Mouse (Mus musculus): ENCODE data around the gene Vat1l. TPM values are rescaled to one million over a fixed set of nuclear protein-coding genes. Genes with fewer than 3 reads are reported as not detected.
A peak's percentile ranks its signal among the peaks of the same experiment; 100 is the strongest.

The Vat1l gene
- polyA plus RNA-seq, 1 experiment from 2014 or later, result 41.3 TPM

DNA sequence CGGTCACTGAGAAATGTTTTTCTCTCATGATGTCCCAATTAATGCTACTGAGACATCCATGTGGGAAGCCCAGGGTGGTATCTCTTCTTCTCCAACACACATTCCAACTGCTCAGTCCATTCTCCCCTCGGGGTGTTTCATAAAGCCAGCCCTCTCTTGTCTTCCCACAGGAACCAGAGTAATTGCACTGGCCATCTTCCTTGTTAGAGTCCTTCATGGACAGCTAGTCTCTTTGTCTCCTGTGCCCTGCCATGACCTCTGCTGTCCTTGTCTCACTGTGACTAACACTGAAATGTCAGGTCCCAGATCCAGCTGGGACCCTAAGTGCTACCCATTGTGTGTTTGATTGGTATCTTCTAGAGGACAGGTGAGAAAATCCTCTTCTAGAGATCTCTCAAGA is 116.7 kb downstream of the Vat1l start:
- H3K4me3 ChIP-seq (replicated peaks; ENCODE audit: low read length), result no peak overlapping the region
- 87% methylated on average over 2 of the region's 2 CpGs for WGBS
- H3K9me3 ChIP-seq (ENCODE audit: control insufficient read depth, low read length), result 0 out of 2 replicates have a peak, but pooled peaks cover 3% of the 10 kb centered on the region
- H3K27ac ChIP-seq (ENCODE audit: low read length), result no peak overlapping the region
- no peaks in the 10 kb centered on the region for H3K27me3 ChIP-seq (replicated peaks; ENCODE audit: control insufficient read depth, insufficient read depth, low read length)
- H3K4me1 ChIP-seq (replicated peaks; ENCODE audit: control insufficient read depth, insufficient read depth, low read length), result no peaks in the 10 kb centered on the region
- ATAC-seq, result no peak
- 0 out of 2 replicates have a peak, but pooled peaks cover 2% of the 10 kb centered on the region for H3K36me3 ChIP-seq (ENCODE audit: control insufficient read depth, insufficient read depth)
- no peak overlapping the region for H3K4me2 ChIP-seq (ENCODE audit: low read length)
- no peak overlapping the region for H3K9ac ChIP-seq (replicated peaks; ENCODE audit: low read depth, low read length)

DNA sequence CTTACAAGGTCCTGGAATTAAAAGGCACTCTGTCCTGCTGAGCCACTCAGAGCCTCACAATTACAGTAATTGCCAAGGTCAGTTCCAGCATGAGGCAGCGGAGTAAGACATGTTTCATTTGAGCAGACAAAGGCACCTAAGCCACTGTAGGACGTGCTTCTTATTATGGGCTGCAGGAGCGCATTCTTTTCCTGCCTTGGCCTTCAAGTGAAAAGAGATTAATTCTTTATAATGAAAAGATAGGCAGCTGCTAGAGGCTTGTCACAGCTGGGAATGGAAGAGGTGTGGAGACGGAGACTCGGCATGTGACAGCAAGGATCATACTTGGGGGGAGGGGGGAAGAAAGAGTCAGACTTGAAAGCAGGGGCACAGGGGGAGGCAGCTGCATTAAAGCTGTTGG is 126.5 kb downstream of the Vat1l start:
- WGBS, result 5% methylated on average over 5 of the region's 5 CpGs
- H3K36me3 ChIP-seq (ENCODE audit: control insufficient read depth, insufficient read depth), result no peaks in the 10 kb centered on the region; the same call in 1 of the 2 replicates
- no peak overlapping the region for H3K27ac ChIP-seq (ENCODE audit: low read length)

DNA sequence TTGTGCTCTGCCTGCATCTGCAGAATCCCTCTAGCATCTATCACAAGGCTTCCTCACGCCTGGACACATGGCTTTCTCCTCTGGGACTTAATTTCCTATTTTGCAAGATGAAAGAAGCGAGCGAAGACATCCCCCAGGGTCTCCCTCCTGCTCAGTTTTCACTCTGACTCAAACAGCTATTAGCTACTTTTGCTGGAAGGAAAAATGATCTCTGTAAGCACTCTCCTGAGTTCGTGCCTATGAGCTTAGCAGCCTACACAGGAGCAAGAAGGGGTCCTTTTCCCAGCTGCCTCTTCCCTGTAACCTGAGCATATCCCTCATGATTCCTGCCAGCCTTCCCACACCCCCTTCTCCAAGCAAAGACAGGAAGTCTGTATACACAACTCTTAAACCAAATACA is 127.5 kb downstream of the Vat1l start:
- H3K4me2 ChIP-seq (ENCODE audit: low read length), result no peak overlapping the region
- no peaks in the 10 kb centered on the region; the same call in 1 of the 2 replicates for H3K4me1 ChIP-seq (replicated peaks; ENCODE audit: control insufficient read depth, insufficient read depth, low read length)
- no peak overlapping the region for H3K9ac ChIP-seq (replicated peaks; ENCODE audit: low read depth, low read length)
- H3K27ac ChIP-seq (ENCODE audit: low read length), result 0 out of 2 replicates have a peak overlapping the region, but pooled peaks have one; percentile 4
- no peak for ATAC-seq
- no peaks in the 10 kb centered on the region for H3K27me3 ChIP-seq (replicated peaks; ENCODE audit: control insufficient read depth, insufficient read depth, low read length)
- 68% methylated on average over 4 of the region's 4 CpGs for WGBS
- no peaks in the 10 kb centered on the region for H3K9me3 ChIP-seq (ENCODE audit: control insufficient read depth, low read length)
- no peaks in the 10 kb centered on the region; the same call in 1 of the 2 replicates for H3K36me3 ChIP-seq (ENCODE audit: control insufficient read depth, insufficient read depth)
- H3K4me3 ChIP-seq (replicated peaks; ENCODE audit: low read length), result no peak overlapping the region

More for the DNA sequence above, 126.5 kb downstream of the Vat1l start:
- H3K9ac ChIP-seq (replicated peaks; ENCODE audit: low read depth, low read length), result no peak overlapping the region
- no peaks in the 10 kb centered on the region for H3K9me3 ChIP-seq (ENCODE audit: control insufficient read depth, low read length)
- no peaks in the 10 kb centered on the region for H3K27me3 ChIP-seq (replicated peaks; ENCODE audit: control insufficient read depth, insufficient read depth, low read length)
- no peak overlapping the region for H3K4me3 ChIP-seq (replicated peaks; ENCODE audit: low read length)
- ATAC-seq, result no peak; the same call in 1 of the 2 replicates
- no peaks in the 10 kb centered on the region; the same call in 1 of the 2 replicates for H3K4me1 ChIP-seq (replicated peaks; ENCODE audit: control insufficient read depth, insufficient read depth, low read length)
- H3K4me2 ChIP-seq (ENCODE audit: low read length), result no peak overlapping the region

GRCm38 (mm10) chr8:114335721-114336120 is 130.3 kb downstream of the Vat1l start:
- no peaks in the 10 kb centered on the region for H3K36me3 ChIP-seq (ENCODE audit: control insufficient read depth, insufficient read depth)
- H3K9me3 ChIP-seq (ENCODE audit: control insufficient read depth, low read length), result no peaks in the 10 kb centered on the region
- no peak overlapping the region for H3K4me2 ChIP-seq (ENCODE audit: low read length)
- no peaks in the 10 kb centered on the region for H3K27me3 ChIP-seq (replicated peaks; ENCODE audit: control insufficient read depth, insufficient read depth, low read length)
- H3K4me3 ChIP-seq (replicated peaks; ENCODE audit: low read length), result no peak overlapping the region
- no peak overlapping the region for H3K27ac ChIP-seq (ENCODE audit: low read length)
- H3K9ac ChIP-seq (replicated peaks; ENCODE audit: low read depth, low read length), result no peak overlapping the region
- ATAC-seq, result no peak
- no peaks in the 10 kb centered on the region; the same call in 1 of the 2 replicates for H3K4me1 ChIP-seq (replicated peaks; ENCODE audit: control insufficient read depth, insufficient read depth, low read length)
- WGBS, result 68% methylated on average over 8 of the region's 8 CpGs

DNA sequence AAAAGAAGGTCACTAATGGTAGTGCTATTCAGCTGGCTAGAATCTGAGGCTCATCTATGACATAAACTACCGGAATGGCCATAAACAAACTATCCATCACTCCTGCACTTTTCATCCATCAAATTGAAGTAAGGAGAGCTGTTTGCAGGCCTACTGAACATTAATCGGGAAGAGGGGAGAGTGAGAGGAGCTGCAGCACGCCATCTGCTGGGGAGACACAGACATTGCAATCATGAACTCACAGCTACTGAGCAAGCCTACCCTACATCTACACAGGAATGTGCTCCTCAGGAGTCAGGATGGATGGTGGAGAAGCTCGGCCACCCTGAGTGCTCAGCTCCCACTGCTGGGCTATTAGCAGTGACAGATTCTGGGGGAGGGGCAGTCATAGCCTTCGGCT is 136.9 kb downstream of the Vat1l start:
- no peaks in the 10 kb centered on the region for H3K27me3 ChIP-seq (replicated peaks; ENCODE audit: control insufficient read depth, insufficient read depth, low read length)
- no peak overlapping the region for H3K4me2 ChIP-seq (ENCODE audit: low read length)
- H3K27ac ChIP-seq (ENCODE audit: low read length), result no peak overlapping the region
- no peak for ATAC-seq
- 68% methylated on average over 5 of the region's 5 CpGs for WGBS
- H3K9me3 ChIP-seq (ENCODE audit: control insufficient read depth, low read length), result no peaks in the 10 kb centered on the region
- no peak overlapping the region for H3K9ac ChIP-seq (replicated peaks; ENCODE audit: low read depth, low read length)
- H3K36me3 ChIP-seq (ENCODE audit: control insufficient read depth, insufficient read depth), result no peaks in the 10 kb centered on the region
- H3K4me3 ChIP-seq (replicated peaks; ENCODE audit: low read length), result no peak overlapping the region
- H3K4me1 ChIP-seq (replicated peaks; ENCODE audit: control insufficient read depth, insufficient read depth, low read length), result no peaks in the 10 kb centered on the region; the same call in 1 of the 2 replicates

GRCm38 (mm10) chr8:114344789-114345188 is 139.4 kb downstream of the Vat1l start:
- no peak overlapping the region for H3K27ac ChIP-seq (ENCODE audit: low read length)
- no peak overlapping the region for H3K9ac ChIP-seq (replicated peaks; ENCODE audit: low read depth, low read length)
- H3K4me2 ChIP-seq (ENCODE audit: low read length), result no peak overlapping the region
- no peak overlapping the region for H3K4me3 ChIP-seq (replicated peaks; ENCODE audit: low read length)
- 49% methylated on average over 5 of the region's 5 CpGs for WGBS
- ATAC-seq, result no peak
- H3K27me3 ChIP-seq (replicated peaks; ENCODE audit: control insufficient read depth, insufficient read depth, low read length), result no peaks in the 10 kb centered on the region
- H3K4me1 ChIP-seq (replicated peaks; ENCODE audit: control insufficient read depth, insufficient read depth, low read length), result no peaks in the 10 kb centered on the region; the same call in 1 of the 2 replicates
- no peaks in the 10 kb centered on the region for H3K9me3 ChIP-seq (ENCODE audit: control insufficient read depth, low read length)
- H3K36me3 ChIP-seq (ENCODE audit: control insufficient read depth, insufficient read depth), result no peaks in the 10 kb centered on the region

DNA sequence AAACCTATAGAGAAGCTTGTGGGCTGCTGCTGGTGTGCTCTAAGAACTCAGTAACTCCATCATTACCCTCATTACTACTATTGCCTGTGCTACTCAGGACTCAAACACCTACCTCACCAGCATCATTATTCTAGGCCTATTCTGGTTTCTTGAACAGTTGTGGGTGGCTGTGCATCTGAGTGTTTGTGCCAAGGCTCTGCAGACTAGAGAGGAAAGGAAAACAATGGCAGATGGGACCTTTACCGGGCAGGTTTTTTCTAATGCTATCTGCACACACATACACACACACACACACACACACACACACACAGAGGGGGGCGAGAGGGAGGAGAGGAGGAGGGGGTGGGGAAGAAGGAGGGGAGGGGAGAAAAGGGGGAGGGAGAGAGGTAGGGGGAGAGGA is 140.6 kb downstream of the Vat1l start:
- Histone ChIP-seq H3K4me2 (ENCODE audit: low read length) (no peak overlapping the region), H3K36me3 (ENCODE audit: control insufficient read depth, insufficient read depth) (no peaks in the 10 kb centered on the region), H3K27ac (ENCODE audit: low read length) (no peak overlapping the region), H3K27me3 (replicated peaks; ENCODE audit: control insufficient read depth, insufficient read depth, low read length) (no peaks in the 10 kb centered on the region), H3K4me1 (replicated peaks; ENCODE audit: control insufficient read depth, insufficient read depth, low read length) (no peaks in the 10 kb centered on the region; the same call in 1 of the 2 replicates), H3K9ac (replicated peaks; ENCODE audit: low read depth, low read length) (no peak overlapping the region), H3K9me3 (ENCODE audit: control insufficient read depth, low read length) (no peaks in the 10 kb centered on the region), H3K4me3 (replicated peaks; ENCODE audit: low read length) (no peak overlapping the region)
- ATAC-seq, result no peak; the same call in 1 of the 2 replicates
- 17% methylated on average over 1 of the region's 2 CpGs for WGBS

DNA sequence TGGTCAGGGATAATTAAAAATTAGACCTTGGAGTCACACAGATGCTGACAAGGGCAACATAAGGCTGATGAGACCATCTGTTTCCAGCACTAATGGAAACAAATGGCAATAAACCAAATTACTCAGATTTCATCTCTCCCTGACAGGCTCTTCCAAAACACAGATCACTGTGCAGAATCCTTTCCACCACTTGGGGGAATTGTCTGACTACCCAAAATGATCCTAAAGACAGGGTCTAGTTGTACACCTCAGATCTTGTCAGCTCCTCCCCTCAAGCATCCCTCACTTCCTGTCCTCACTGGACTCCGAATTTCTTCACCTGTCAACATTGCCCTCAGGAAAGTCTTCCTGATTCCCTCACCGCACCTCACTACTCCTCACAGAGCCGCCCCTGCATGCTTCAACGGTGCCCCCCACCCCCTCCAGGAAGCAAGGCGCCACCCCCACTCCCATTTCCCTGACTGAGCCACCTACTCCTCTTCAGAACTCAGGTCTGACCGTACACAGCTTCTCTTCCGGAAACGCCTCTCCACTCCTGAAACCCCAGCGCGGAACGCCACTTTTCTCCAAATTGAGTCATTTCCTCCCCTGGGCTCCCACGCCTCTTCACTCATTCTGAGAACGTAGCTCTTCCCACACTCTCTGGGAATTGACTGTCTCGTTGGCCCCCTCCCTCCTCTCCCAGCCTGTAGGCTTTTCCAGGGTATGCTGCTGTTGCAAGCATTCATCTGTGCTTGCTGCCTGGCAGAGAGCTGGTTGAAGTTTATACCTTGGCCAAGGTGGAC is 146.4 kb downstream of the Vat1l start:
- no peak overlapping the region for H3K4me2 ChIP-seq (ENCODE audit: low read length)
- no peak for ATAC-seq
- no peaks in the 10 kb centered on the region for H3K9me3 ChIP-seq (ENCODE audit: control insufficient read depth, low read length)
- H3K4me1 ChIP-seq (replicated peaks; ENCODE audit: control insufficient read depth, insufficient read depth, low read length), result no peaks in the 10 kb centered on the region
- no peaks in the 10 kb centered on the region for H3K27me3 ChIP-seq (replicated peaks; ENCODE audit: control insufficient read depth, insufficient read depth, low read length)
- no peaks in the 10 kb centered on the region for H3K36me3 ChIP-seq (ENCODE audit: control insufficient read depth, insufficient read depth)
- no peak overlapping the region for H3K27ac ChIP-seq (ENCODE audit: low read length)
- no peak overlapping the region for H3K4me3 ChIP-seq (replicated peaks; ENCODE audit: low read length)
- 78% methylated on average over 14 of the region's 14 CpGs for WGBS
- H3K9ac ChIP-seq (replicated peaks; ENCODE audit: low read depth, low read length), result no peak overlapping the region

- H3K9ac ChIP-seq (replicated peaks; ENCODE audit: low read depth, low read length), result no peak overlapping the region
- ATAC-seq, result no peak
- no peak overlapping the region for H3K27ac ChIP-seq (ENCODE audit: low read length)
- 28% methylated on average over 8 of the region's 8 CpGs for WGBS
- H3K4me1 ChIP-seq (replicated peaks; ENCODE audit: control insufficient read depth, insufficient read depth, low read length), result no peaks in the 10 kb centered on the region
- H3K27me3 ChIP-seq (replicated peaks; ENCODE audit: control insufficient read depth, insufficient read depth, low read length), result no peaks in the 10 kb centered on the region
- no peak overlapping the region for H3K4me3 ChIP-seq (replicated peaks; ENCODE audit: low read length)
- H3K9me3 ChIP-seq (ENCODE audit: control insufficient read depth, low read length), result no peaks in the 10 kb centered on the region
- no peaks in the 10 kb centered on the region for H3K36me3 ChIP-seq (ENCODE audit: control insufficient read depth, insufficient read depth)
- H3K4me2 ChIP-seq (ENCODE audit: low read length), result no peak overlapping the region
Measured at GRCm38 (mm10) chr8:114360506-114360905, 155.1 kb downstream of the Vat1l start.

Data from forebrain, embryonic 16.5 days (tissue).